Mouse (Mus musculus): ENCODE results near the gene Ptrhd1.
"Not testable (repeated sequence)": the region's sequence is repeated elsewhere in the genome, so short reads cannot be mapped to it uniquely, and the experiment has no call there.

The Ptrhd1 gene

DNA sequence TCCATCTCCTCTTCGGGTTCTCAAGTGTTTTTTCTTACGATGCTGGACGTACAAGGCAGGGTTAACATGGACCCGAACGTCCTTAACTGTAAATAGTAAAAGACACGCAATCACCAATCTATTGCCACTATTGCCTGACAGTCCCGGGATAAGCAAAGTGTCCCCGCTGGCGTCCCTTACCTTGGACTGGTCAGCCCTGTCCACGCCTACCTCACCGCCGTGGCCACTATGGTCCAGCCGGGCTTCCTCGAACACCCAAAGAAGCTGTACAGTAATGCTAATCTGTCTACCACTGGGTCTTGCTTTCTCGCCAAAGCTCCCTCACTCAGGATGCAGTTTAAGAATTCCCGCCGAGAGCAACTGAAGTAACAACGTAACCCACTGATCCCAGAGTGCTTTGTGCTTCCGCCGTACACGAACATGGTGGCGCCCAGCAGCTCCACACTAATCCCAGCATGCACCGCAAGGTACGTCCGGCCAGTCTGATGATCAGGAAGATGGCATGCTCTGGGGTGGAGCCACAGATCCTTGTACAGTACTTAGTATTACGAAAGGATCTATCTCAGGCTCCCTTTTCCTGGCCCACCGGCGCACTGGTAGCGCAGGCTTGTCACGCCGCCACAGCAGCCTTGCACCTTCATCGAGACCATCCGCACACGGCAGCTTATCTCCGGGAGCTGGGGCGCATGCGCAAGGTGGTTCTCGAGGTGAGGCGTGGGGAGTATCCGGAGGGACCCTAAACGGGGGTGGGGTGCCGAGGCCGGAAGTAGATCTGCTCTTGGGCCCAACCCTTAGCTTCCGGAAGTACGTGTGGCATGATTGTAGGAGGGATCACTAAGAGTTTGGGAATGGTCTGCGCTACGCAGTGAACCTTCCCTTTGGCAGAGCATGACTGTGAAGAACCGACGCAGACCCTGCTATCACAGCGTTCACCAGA lies at the start of gene Ptrhd1, which contains the start of gene Cenpo:
Gene Ptrhd1, plus strand, starts transcription at position 456 of the 937 bp plus-strand sequence.
Gene Cenpo, minus strand, starts transcription at position 723 of the 937 bp plus-strand sequence.
- DNase-seq: peak; percentile 99

DNA sequence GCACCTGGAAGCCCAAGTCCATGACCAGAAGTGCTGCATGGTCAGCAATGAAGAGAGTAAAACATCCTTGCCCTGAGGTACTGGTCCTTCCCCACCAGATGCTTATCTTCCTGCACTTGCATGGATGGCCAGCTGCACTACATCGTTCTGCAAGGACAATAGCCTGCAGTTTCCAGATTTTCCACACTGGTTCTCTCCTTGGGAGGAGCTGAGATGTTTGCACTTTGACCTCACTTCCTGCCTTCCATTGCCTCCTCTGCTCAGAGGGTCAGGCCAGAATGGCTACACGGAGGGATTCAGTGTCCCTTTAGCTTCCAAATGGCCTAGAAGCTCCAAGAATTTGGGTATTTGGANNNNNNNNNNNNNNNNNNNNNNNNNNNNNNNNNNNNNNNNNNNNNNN lies 49.2 kb upstream of the Ptrhd1 start:
- no peak for DNase-seq

DNA sequence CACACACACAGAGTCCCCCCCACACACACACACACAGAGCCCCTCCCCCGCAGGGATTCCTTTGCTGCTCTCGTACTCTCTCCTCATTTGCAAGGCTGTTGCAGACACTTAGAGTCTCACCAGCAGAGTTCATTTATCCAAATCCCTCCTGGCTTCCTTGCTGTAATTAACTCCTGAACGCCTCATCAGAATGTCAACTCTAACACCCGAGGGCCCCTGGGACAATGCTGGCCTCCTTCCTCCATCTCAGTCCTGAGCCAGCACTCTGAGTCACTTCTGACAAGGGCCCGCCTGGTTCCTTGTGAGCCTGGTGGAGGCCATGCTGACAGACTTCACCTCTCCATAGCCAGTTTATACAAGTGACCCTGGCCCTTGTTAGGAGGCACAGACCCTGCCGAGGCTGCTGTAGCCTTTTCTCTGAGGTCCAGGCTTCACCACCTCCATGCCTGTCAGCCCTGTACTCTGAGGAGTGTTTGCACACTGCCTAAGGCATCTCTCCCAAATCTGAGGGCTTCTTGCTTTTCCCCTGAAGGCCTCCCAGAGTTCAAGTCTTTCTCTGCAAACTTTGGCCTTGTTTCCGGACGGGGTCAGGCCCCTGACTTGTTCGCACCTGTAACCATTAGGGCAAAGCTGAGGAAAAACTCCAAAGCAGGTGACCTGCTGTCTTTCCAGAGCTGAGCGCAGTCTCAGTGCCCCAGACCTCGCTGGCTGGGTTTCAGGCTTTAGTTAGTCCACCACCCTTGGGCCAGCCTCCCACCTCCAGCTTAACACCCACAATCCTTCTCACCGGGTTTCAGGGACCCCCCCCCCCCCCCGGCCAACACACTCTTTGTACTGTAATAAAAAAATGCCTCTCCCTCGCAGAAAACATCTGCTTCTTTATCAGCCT lies 45.4 kb upstream of the Ptrhd1 start:
- peak; percentile 21 for DNase-seq

DNA sequence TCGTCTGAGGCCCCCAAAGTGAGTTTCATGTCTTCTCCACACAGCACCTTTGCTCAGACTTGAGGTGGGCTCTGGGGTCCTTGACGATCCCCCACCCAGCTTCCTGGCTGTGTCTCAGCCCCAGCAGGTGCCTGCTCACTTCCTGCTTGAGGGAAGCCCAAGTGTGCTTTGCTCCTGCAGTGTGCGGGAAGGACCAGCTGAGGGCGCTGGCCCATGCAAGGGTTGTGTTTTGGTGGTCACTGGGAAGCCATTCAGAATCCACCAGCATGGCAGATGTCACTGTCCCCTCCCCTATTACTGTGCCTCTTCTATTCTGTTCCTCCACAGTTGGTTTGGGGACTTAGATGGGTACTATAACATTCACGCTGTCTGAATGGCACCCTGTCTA lies 44.8 kb upstream of the Ptrhd1 start:
- DNase-seq: no peak

DNA sequence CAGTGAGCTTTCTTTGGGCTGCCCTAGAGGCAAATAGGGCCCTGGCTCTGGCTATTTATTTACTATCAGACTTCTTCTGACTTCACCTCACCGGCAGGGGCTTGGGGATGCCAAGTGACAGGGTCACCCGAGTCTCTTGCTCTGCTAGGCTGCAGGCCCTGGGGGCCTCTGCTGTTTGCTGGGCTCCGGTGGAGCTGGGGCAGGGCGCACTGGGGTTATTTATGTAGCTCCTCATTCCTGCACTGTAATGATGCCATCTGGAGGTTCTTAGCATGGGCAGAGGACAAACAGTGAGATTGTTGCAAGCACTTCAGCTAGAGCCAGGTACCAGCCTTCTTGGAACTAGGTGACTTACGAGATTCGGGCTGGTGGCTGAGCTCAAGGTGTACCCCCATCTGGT lies 41.3 kb upstream of the Ptrhd1 start:
- peak; percentile 26 for DNase-seq

DNA sequence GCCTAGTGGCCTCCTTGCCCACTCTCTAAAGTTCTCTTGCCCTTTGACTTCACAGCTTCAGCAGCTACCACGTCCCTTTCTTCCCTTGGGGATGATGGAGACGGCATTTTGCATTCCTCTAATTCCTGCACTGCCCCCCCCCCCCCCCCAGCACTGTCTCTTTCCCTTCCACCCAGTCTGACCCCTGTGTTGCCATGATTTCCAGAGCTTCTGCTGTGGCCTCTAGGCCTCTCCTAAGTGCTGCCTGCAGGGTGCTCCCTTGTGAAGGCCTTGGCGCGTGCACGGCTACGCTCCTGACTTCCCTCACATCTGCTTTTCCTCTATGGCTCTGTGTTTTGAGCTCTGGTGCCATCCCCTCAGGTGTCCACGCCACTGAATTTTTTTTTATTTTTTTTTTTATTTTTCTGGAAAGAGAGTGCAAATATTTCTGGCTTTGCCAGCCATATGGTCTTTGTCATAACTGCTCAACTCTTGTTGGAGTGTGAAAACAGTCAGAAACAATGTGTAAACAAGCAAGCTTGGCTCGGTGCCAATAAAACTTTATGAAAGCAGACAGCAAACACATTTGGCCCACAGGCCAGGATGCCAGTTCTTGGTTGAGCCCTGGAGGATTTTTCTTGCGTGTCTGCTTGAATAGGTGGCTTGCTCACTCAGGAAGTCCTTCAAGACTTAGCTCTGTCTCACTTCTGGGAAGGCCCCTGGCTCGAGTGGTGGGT lies 40.6 kb upstream of the Ptrhd1 start:
- DNase-seq: peak; percentile 29

DNA sequence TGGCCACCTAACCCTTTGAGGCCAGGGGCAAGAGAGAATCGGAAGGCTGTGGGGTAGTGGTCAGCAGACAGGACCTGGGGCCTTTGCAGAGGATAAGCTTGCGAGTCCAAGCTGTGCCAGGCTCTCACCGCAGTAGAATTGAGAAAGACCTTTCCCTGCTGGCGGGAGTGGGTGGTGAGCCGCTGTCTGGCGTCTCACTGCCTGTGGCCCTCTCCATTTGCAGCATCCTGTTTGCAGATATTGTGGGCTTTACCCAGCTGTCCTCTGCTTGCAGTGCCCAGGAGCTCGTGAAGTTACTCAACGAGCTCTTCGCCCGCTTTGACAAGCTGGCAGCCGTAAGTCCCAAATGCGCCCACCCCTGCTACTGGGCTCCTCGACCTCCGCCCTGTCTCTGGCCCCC lies 39.2 kb upstream of the Ptrhd1 start:
- DNase-seq: no peak

DNA sequence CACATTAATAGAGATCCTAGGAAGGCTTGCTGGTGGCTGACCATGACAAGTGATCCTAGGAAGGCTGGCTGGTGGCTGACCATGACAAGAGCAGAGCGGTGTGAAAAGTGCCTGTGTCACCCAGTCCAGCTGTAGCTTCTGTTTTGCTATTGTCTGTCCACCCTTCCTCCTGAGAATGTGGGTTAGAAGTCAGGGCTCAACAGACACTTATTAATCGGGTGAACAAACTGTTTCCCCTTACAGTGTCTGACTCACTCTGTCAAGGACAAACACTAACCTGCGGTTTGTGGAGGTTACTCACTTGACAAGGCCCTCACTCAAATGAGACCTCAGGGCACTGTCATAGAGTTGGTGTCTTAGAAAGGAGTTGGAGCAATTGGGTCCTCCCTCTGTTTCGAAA lies 35.1 kb upstream of the Ptrhd1 start:
- DNase-seq: no peak

DNA sequence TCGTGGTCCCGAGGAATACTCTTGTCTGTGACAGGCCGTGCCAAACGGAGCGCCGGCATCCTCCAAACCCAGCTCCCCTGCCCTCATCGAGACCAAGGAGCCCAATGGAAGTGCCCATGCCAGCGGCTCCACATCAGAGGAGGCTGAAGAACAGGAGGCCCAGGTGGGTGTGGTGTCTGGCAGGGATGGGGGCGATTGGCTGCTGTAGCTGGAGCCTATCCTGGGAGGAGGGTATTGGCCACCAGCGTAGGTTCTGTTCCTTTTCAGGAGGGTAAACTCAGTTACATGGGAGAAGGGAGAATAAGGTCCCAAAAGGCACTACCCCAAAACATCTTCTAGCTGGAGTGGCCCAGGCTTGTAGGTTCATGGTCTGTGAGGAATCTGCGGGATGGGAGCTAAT lies 34.6 kb upstream of the Ptrhd1 start:
- no peak for DNase-seq

DNA sequence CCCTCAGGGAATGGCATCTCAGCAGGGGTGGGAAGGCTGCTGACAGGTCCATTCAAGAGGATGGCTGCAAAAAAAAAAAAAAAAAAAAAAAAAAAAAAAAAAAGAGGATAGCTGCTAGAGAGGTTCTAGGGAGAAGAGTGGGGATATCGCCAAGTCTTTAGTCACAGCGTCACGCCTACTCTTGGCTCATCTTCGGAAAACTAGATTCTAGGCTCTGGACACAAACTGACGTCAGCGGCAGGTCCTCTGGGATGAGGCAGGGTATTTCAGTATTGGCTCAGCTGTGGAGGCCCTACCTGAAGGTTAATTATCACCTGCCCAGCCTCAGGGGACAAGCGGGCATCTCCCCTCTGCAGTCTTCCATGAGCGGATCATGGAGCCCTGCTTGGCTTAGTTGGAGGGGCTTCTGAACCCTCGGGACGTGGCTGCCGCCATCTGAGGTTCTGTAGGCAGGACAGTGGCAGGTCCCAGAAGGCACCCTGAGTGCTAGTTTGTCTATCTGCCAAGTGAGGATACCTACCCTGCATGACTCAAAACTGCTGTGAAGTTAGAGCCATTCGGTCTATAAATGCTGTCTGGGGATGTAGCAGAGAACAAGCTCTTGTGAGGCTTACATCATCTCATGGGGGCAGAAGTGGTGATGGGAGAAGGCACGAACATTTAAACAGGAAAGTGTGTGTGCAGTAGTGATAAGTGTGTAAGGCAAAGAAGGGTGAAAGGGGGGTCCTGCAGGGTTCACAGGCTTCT lies 32.2 kb upstream of the Ptrhd1 start:
- no peak for DNase-seq

DNA sequence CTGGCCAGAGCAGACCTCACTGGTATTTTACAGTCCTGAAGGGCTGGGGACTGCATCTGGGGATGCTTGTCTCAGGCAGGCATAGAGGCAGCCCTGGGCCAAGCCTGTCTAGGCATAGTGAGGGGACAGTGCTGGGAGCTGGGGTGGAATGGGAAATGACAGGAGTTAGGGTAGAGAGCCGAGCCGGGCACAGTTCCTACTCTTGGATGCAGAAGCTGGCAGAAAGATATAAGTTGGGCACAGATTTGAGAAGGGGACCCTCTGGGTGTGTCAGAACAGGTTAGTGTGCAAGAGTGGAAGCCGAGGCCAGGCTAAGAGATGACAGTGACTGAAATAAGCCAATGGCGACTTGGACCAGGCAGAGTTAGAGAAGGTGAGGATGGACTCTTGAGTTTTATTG lies 31.6 kb upstream of the Ptrhd1 start:
- DNase-seq: no peak

DNA sequence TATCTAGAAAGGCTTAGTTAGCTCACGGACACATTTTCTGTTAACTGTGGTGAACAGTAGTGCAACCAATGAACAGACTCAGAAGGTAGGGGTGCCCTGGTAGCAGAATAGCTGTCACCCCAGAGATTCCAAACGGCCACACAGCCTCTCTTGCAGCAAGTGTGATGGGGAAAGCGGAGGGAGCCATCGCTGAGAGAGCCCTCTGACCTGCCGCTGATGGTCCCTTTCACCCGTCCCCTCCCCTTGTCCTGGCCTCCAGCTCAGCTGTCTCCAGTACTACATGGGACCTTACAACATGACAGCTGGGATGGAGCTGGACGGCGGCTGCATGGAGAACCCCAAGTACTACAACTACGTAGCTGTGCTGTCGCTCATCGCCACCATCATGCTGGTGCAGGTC lies 27.7 kb upstream of the Ptrhd1 start:
- no peak for DNase-seq

DNA sequence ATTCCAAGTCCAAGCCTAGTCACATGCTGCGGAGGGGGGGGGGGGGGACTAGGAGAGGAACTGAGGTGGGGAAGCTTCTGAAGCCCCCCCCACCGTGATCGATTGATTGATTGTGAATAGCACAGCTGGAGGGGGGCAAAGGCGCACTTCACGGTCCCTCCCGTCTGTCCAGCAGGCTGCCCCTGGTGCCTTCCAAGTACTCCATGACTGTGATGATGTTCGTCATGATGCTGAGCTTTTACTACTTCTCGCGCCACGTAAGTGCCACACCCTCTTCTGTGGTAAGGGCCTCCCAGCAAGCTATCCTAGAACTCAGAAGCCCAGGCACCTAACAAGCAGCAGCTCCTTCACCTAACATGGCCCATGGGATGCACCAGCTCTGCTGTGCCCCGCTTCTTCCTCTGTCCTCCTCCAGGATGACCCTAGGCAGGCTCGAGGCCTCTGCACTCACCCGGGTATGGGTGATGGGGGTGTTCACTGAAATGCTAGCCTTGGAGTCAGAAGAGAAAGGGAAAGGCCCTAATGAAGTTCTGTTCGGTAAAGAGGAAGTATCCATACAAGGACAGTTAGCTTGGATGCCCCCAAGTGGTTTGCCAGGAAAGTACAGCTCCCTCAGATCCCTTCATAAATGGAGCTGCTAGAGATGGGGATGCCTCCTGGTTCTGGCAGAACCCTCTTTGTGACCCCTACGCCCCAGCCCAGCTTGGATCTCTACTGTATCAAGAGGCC lies 25.3 kb upstream of the Ptrhd1 start:
- DNase-seq: peak; percentile 59

DNA sequence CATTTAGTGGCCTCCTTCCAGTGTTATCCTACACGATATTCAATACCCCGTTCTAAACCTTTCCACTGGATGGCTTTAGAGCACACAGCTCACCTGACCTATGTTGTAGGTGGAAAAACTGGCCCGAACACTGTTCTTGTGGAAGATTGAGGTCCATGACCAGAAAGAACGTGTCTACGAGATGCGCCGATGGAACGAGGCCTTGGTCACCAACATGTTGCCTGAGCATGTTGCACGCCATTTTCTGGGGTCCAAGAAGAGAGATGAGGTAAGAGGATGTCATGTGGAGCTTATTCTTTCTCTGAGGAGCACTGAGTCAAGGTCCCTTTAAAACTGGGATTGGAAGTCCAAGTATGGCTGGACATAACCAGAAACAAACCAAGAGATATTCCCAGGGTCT lies 24.6 kb upstream of the Ptrhd1 start:
- no peak for DNase-seq

DNA sequence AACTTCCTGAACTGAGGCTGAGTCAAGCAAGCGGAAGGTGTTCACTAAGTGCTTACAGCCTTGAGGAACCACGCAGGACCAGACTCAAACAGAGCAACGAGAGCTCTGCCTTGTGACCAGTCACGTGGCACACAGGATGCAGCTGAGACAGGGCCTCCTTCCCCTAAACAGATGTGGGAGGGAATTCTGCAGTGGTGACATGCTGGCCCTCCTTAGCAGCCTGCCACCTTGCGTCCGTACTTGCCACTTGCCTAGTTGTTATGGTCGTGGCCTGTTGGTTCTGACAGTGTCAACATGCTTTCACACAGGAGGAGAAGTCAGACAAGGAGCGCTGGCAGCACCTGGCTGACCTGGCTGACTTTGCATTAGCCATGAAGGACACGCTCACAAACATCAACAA lies 22.7 kb upstream of the Ptrhd1 start:
- DNase-seq: peak; percentile 34

DNA sequence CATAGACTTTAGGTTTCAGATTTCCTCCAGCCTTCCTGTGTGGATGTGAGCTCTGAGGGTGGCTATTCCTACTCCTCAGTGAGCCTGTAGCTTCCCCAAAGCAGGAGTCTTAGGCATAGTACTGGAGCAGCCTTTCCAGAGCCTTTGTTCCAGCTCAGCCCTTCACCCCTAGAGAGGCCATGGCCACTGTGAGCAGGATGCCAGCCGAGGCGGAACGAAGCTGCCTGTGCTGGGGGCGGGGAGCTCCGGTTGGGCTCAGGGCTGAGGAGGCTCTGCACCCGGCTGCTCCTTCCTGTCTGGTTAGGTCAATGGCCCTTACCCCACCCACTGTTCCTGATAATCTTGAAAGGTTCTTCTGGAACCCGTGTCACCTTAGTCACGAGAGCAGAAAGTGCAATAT lies 20.9 kb upstream of the Ptrhd1 start:
- peak; percentile 28 for DNase-seq

DNA sequence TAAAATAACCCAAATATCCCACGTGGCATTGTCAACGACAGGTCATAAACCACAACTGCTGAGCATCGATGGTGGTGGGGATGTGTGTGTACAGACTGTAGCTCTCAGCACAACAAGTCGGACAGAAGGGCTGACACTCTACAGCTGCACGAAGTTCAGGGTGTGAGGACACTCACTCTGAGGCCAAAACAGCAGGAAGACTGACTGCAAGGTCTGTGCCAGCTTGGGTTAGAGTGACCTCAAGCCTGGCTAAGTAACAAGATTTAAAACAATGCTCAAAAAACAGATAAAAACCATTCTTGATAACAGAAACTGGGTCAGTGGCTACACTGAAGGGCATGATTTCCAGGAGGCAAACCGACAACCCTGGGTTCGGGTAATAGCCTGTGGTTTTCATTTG lies 3.7 kb upstream of the Ptrhd1 start:
- no peak for DNase-seq

DNA sequence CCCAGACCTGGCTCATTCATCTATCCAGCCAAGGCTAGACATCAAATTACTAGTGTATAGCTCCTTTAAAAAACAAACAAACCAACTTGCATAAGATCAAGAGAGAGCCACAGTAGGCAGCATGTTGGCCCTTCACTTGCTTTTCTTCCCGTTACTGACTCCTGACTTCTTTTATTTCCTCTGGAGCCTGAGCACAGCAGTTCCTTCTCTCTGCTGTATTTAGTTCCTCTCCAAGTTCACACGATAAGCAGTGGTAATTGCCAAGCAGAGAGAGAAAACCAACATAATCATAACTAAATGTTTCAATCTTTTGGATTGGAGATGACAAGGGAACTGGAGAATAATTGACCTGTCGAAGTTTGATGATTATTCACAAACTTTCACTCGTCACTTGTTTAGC lies 1.1 kb upstream of the Ptrhd1 start:
- DNase-seq: no peak

DNA sequence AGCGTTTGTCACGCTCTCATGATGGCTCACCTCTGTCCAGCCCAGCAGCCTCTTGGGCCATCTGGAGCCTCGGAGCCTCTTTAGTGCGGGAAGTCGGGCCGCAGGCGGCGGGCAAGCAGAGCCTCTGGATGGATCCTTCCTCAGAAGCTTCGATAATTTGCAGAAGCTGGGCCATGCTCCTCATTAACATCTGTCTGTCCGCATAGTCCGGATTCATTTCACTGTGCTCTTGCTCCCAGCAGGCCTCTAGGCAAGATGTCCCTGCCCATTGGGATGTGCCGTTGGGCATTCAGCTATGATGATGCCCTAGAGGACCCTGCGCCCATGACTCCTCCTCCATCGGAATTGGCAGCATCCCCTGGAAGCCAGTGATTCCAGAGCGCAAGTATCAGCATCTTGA lies 3.7 kb downstream of the Ptrhd1 start:
- DNase-seq: no peak

DNA sequence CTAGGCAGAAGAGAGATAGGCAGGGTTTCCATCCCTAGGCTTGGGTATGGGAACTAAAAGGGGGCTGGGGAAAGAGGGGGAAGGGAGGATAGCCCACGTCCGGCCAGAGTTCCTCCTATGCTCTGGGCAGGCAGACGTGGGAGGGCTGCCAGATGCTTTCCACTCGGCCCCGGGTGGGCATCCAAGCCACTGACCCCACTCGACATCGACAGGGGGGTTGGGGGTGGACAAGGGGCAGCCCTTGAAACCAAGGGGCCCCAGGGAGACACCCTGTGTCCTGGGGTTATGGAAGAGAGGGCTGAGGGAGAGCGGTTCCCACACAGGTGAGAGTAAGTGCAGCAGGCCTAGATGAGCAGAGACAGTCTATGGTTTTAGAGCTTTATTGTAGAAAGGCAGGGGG lies 6.5 kb downstream of the Ptrhd1 start:
- not testable (repeated sequence) for DNase-seq

DNA sequence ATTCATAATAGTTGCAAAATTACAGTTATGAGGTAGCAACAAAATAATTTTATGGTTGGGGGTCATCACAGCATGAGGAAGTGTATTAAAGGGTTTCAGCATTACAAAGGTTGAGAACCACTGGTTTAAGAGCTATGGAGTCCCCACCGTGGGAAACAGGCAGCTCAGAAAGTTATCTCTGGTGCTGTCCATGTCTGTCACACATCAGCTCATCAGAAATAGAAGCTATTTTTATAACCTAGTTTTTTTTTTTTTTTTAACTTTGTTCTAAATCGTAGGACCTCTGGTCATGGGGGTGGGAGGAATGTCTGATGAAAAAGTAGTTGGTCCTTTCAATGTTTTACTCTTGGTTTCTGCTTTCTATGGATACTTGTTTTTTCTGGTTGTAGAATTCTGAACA lies 10.0 kb downstream of the Ptrhd1 start:
- no peak for DNase-seq

DNA sequence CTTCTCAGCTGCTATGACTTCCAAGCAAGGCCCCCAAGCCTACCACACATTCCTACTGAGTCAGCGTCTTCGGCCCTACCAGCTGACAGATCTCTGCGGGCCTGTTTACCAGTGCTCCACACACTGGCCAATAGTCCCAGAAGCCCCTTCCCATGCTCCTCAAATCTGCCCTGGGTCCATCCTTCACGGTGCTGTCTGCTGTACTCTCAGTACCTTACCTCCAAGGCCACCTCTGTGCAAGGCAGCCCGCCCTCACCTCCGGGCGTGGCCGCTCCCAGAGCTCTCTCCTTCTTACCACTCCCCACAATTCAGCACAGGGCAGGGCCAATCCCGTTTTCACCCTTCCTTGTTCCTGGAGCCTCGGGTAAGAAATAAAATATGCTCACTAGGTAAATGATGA lies 11.9 kb downstream of the Ptrhd1 start:
- DNase-seq: no peak
